Mouse (Mus musculus): ENCODE results near the gene Hoxb6.

GRCm38 (mm10) chr11:96324965-96325364 is 32.7 kb downstream of the Hoxb6 start:
- TF ChIP-seq CTCF (IDR thresholded peaks at IDR 0.05; ENCODE audit: low read depth, low read length) (no peak), POLR2A (IDR thresholded peaks at IDR 0.05; ENCODE audit: extremely low read depth, insufficient read depth, low read length) (no peak)

Measured in liver, adult 2 months (tissue).